Mouse (Mus musculus): ENCODE data around the gene Patl2. TPM values are rescaled to one million over a fixed set of nuclear protein-coding genes. Genes with fewer than 3 reads are reported as not detected.

The Patl2 gene
- polyA plus RNA-seq, 1 experiment from 2014 or later = 0.04 TPM

DNA sequence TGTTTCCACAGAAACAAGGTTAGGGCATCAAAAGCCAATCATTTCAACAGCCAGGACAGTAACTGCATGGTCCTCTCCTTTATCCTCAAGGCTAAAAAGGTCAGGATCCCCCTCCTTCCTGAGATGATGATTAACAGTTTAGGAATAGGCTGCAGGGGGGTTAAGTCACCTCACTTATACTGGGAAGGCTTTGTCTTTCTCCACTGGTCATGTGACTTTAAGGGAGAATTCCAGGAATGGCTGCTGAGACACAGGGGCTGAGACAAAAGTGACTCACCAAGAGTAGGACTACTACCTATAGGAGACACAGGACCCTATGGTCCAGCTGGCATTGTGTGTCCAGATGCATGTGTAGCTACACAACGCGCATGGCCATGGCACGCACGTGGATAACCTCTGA is 58.4 kb downstream of the Patl2 start:
- ATAC-seq (replicated peaks; ENCODE audit: low FRiP score, low read depth) = no peak
- H3K9me3 ChIP-seq (replicated peaks; ENCODE audit: low read length) = no peaks in the 10 kb centered on the region
- no peaks in the 10 kb centered on the region for H3K36me3 ChIP-seq (ENCODE audit: insufficient read depth, low read length)
- H3K27me3 ChIP-seq (ENCODE audit: insufficient read depth, low read length) = no peaks in the 10 kb centered on the region
- WGBS = 94% methylated on average over 4 of the region's 4 CpGs
- DNase-seq (ENCODE audit: low spot score) = no peak
- TF ChIP-seq CTCF (IDR thresholded peaks at IDR 0.05; ENCODE audit: low read depth) = no peak
- H3K4me1 ChIP-seq (replicated peaks; ENCODE audit: insufficient read depth, low read length) = no peaks in the 10 kb centered on the region
- H3K27ac ChIP-seq = no peak overlapping the region
- H3K4me2 ChIP-seq (ENCODE audit: low read length) = no peak overlapping the region
- no peak overlapping the region for H3K4me3 ChIP-seq (replicated peaks; ENCODE audit: low read depth, low read length)
- no peak overlapping the region for H3K9ac ChIP-seq (ENCODE audit: low read depth, low read length)

DNA sequence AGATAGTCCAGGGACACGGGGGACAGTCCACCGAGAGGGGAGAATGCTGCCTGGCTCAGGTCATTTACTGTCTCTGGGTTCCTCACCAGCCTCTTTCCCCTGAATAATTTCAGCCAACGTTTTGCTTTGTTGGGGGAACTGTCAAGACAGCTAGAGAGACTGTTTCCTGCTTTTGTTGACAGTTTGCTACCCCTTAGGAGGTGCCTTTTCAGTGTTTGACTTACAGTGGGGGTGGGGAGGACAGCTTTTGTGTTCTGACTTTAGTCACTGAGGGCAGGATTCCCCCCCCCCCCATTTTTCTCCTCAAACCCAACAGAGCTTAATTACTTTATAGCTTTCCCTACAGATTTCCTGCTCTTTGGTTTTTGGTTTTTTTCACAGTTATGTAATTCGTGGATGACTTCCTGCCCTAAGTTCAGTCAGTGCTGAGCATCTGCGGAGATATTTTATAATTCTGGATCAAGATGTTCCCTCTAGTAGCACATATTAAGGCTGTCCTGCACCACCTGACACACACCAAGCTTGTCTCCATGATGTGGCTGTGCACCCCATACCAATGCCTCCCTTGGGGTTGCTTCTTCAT is 59.1 kb downstream of the Patl2 start:
- H3K27ac ChIP-seq = no peak overlapping the region
- DNase-seq (ENCODE audit: low spot score) (no peak), ATAC-seq (replicated peaks; ENCODE audit: low FRiP score, low read depth) (no peak)
- no peaks in the 10 kb centered on the region for H3K4me1 ChIP-seq (replicated peaks; ENCODE audit: insufficient read depth, low read length)
- H3K27me3 ChIP-seq (ENCODE audit: insufficient read depth, low read length) = no peaks in the 10 kb centered on the region
- 38% methylated on average over 5 of the region's 5 CpGs for WGBS
- no peak overlapping the region for H3K9ac ChIP-seq (ENCODE audit: low read depth, low read length)
- no peak for TF ChIP-seq CTCF (IDR thresholded peaks at IDR 0.05; ENCODE audit: low read depth)
- no peaks in the 10 kb centered on the region for H3K9me3 ChIP-seq (replicated peaks; ENCODE audit: low read length)
- no peaks in the 10 kb centered on the region for H3K36me3 ChIP-seq (ENCODE audit: insufficient read depth, low read length)
- H3K4me3 ChIP-seq (replicated peaks; ENCODE audit: low read depth, low read length) = no peak overlapping the region
- no peak overlapping the region for H3K4me2 ChIP-seq (ENCODE audit: low read length)

DNA sequence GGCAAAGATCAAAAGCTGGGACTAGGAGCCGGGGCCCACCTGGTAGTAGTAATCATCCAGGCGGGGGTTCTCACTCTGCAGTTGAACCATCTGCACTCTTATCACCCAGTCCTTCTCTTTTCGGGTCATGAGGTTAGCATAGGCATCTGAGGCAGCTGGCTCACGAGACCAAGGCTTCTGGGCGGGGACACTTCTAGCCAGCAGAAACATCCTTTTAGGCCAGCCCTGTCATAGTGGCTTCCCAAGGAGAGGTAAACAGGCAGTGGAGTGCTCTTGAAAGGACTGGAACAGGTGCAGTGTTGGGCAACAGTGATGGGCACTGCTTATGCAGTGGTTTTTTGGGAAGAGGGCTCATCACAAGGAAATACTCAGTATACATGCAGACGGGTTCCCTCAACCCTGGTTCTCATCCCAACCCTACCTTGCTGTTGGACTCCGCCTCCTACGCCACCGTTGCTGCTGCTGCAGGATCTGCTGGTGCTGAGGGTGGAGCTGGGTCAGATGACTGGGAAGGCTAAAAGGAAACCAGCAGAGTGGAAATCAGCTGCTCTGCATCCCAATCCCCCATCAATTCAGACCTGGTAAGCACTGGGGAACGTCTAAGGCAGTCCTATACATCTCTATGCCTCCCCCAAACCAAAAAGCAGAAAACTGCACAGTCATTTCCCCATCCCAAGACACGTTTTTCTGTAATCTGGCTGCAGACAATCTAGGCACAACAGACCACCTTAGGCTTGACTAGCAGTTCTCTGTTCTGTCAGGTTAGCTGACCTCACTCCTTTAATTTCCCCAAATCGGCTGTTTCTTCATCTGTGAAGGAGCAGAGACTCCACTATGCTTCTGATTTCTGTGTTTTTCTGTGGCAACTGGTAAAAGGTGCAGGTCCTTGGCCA is 60.1 kb downstream of the Patl2 start:
- no peak for ATAC-seq (replicated peaks; ENCODE audit: low FRiP score, low read depth)

DNA sequence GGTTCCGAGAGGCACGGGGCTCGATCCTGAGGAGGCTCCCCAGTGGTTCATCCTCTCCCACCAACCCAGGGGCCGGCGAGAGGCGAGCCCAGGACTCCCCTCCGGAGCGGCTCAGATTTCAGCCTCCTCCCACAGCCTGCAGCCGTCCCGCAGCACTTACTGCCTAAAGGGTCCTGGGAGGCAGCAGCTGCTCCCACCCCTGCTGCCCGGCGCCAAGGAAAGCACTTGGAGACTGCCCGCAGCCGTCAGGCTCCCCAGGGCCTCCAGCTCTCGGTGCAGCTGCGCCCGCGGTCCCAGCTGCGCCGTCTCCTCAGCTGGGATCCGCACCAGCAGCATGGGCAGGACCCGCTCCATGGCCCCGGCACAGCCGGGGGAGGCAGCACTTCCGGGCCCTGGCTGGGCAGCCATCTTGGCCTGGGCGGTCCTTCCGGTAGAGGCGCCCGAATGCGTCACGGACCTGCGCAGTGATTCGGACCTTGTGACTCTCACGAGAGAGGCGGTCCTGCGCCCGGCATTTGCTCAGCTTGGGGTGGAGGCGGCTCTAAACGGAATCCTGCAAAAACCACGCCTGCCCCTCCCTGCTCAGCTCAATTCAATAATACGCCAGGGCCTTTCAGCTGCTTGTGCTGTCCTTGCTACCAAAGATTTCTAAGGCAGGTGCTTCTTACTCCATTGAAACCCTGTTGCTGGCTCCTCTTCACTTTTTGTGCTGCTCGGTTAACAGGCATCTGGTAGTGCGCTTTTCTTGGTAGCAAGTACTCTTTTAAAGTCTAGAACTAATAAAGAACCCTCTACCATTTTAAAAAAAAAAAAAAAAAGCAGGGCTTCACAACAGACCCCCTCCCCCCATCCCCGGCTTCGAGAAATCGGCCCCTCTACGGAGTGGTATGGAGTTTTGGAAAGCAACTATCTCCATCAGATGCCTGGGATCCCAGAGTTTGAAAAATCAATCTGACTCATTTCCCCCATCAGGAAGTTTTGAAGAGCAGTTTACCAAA is 67.7 kb downstream of the Patl2 start, which contains the start of gene Spg11:
Spg11 (minus strand) TSS at position 426 of the 998 bp plus-strand sequence.
- WGBS = under 1% methylated on average over 47 of the region's 47 CpGs
- Histone ChIP-seq H3K4me1 (replicated peaks; ENCODE audit: insufficient read depth, low read length) (no peaks in the 10 kb centered on the region), H3K9me3 (replicated peaks; ENCODE audit: low read length) (no peaks in the 10 kb centered on the region), H3K27ac (peak within 1 kb of the TSS; percentile 98), H3K27me3 (ENCODE audit: insufficient read depth, low read length) (no peaks in the 10 kb centered on the region), H3K4me2 (ENCODE audit: low read length) (peak within 1 kb of the TSS; percentile 55), H3K9ac (ENCODE audit: low read depth, low read length) (peak within 1 kb of the TSS; percentile 92), H3K36me3 (ENCODE audit: insufficient read depth, low read length) (peaks cover 11% of the 10 kb centered on the region; the same call in 1 of the 2 replicates), H3K4me3 (replicated peaks; ENCODE audit: low read depth, low read length) (peak within 1 kb of the TSS; percentile 84)
- DNase-seq (ENCODE audit: low spot score) (peak; percentile 99), ATAC-seq (replicated peaks; ENCODE audit: low FRiP score, low read depth) (peak; percentile 99)
- TF ChIP-seq CTCF (IDR thresholded peaks at IDR 0.05; ENCODE audit: low read depth) = no peak

More for the DNA sequence above, 60.1 kb downstream of the Patl2 start:
- H3K4me1 ChIP-seq (replicated peaks; ENCODE audit: insufficient read depth, low read length) = no peaks in the 10 kb centered on the region
- H3K9me3 ChIP-seq (replicated peaks; ENCODE audit: low read length) = no peaks in the 10 kb centered on the region
- DNase-seq (ENCODE audit: low spot score) = no peak
- 51% methylated on average over 12 of the region's 12 CpGs for WGBS
- no peaks in the 10 kb centered on the region for H3K27me3 ChIP-seq (ENCODE audit: insufficient read depth, low read length)
- no peak overlapping the region for H3K9ac ChIP-seq (ENCODE audit: low read depth, low read length)
- no peak for TF ChIP-seq CTCF (IDR thresholded peaks at IDR 0.05; ENCODE audit: low read depth)
- no peaks in the 10 kb centered on the region for H3K36me3 ChIP-seq (ENCODE audit: insufficient read depth, low read length)
- H3K4me2 ChIP-seq (ENCODE audit: low read length) = no peak overlapping the region
- H3K27ac ChIP-seq = no peak overlapping the region
- no peak overlapping the region for H3K4me3 ChIP-seq (replicated peaks; ENCODE audit: low read depth, low read length)

DNA sequence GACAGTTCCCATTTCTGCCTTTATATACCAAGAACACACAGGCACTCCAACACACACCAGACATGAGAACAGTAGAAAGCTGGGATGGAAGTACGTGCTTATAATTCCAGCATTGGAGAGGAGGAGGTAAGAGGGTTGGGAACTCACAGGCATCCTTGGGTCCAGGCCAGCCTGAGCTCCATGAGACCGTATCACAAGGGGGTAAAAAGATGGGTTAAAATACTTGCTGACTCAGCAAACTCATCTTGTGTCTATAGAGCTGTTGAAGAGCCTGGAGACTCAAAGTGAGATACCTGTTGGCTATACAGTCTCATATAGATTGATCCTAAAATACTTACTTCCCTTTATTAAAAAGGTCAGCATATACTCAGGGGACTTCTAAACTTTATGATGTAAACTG is 69.1 kb downstream of the Patl2 start:
- H3K9ac ChIP-seq (ENCODE audit: low read depth, low read length) = no peak overlapping the region
- H3K27ac ChIP-seq = no peak overlapping the region
- no peak for DNase-seq (ENCODE audit: low spot score)
- H3K4me1 ChIP-seq (replicated peaks; ENCODE audit: insufficient read depth, low read length) = no peaks in the 10 kb centered on the region
- 90% methylated on average over 2 of the region's 2 CpGs for WGBS
- no peaks in the 10 kb centered on the region for H3K9me3 ChIP-seq (replicated peaks; ENCODE audit: low read length)
- H3K4me3 ChIP-seq (replicated peaks; ENCODE audit: low read depth, low read length) = no peak overlapping the region
- TF ChIP-seq CTCF (IDR thresholded peaks at IDR 0.05; ENCODE audit: low read depth) = no peak
- H3K27me3 ChIP-seq (ENCODE audit: insufficient read depth, low read length) = no peaks in the 10 kb centered on the region
- no peak for ATAC-seq (replicated peaks; ENCODE audit: low FRiP score, low read depth)
- H3K4me2 ChIP-seq (ENCODE audit: low read length) = no peak overlapping the region
- peaks cover 15% of the 10 kb centered on the region; the same call in 1 of the 2 replicates for H3K36me3 ChIP-seq (ENCODE audit: insufficient read depth, low read length)

DNA sequence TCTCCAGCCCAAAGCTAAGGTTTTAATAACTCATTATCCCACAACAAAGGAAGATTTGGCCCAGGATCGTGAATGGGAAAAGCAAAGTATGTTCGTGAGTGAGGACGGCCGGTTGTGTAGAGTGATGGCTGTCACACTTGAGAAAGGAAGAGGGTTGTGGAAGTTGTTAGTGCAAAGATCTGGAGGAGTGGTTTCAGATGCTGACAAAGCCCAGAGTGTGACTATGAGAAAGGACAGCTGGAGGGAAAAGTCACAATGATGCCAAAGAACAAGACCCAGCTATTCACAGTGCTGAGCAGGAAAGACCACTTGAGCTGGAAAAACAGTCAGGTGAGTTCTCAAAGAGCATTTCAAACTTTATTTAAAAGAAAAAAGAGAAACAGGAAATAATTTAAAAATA is 76.3 kb downstream of the Patl2 start:
- ATAC-seq (replicated peaks; ENCODE audit: low FRiP score, low read depth) = no peak
- TF ChIP-seq CTCF (IDR thresholded peaks at IDR 0.05; ENCODE audit: low read depth) = no peak
- Histone ChIP-seq H3K4me3 (replicated peaks; ENCODE audit: low read depth, low read length) (no peak overlapping the region), H3K27me3 (ENCODE audit: insufficient read depth, low read length) (no peaks in the 10 kb centered on the region), H3K36me3 (ENCODE audit: insufficient read depth, low read length) (peaks cover 33% of the 10 kb centered on the region), H3K27ac (no peak overlapping the region), H3K9ac (ENCODE audit: low read depth, low read length) (no peak overlapping the region), H3K4me2 (ENCODE audit: low read length) (no peak overlapping the region), H3K9me3 (replicated peaks; ENCODE audit: low read length) (no peaks in the 10 kb centered on the region), H3K4me1 (replicated peaks; ENCODE audit: insufficient read depth, low read length) (no peaks in the 10 kb centered on the region)
- 61% methylated on average over 4 of the region's 4 CpGs for WGBS
- peak; percentile 56 for DNase-seq (ENCODE audit: low spot score)

Data from kidney, postnatal 0 days (tissue).